Mouse (Mus musculus) MEL (cell line): Measurements from ENCODE around the gene Laptm4a. TPM values are rescaled to one million over a fixed set of nuclear protein-coding genes. Genes with fewer than 3 reads are reported as not detected.

ENCODE experiments used
- DNase-seq: peaks from one replicate; pipeline ENCODE4 v3.0.0; 2011; ENCODE audit warnings: low read depth, low spot score
- H3K27ac ChIP-seq: 2 replicates; pipeline ENCODE4 v1.5.1; 2012; ENCODE audit warnings: low read depth, mild to moderate bottlenecking, control low read depth, low read length, moderate library complexity; ENCODE audit not compliant: control insufficient read depth
- H3K27me3 ChIP-seq, 2 experiments: fragments of 150-350 bp in 1 of 2; sonication (generic) in 1 of 2; 2 replicates each; pipeline ENCODE4 v1.6.1; 2012; ENCODE audit warnings: low read length in 2 of 2, mild to moderate bottlenecking in 2 of 2, improper control_type of control experiment in 1 of 2, moderate library complexity in 1 of 2; ENCODE audit not compliant: insufficient read depth in 2 of 2, control insufficient read depth in 1 of 2
- H3K36me3 ChIP-seq, 2 experiments: 2 replicates each; pipeline ENCODE4 v1.6.1; 2012 to 2014; ENCODE audit warnings: low read length in 2 of 2, improper control_type of control experiment in 1 of 2, inconsistent platforms in 1 of 2, mild to moderate bottlenecking in 1 of 2; ENCODE audit not compliant: insufficient read depth in 2 of 2, control insufficient read depth in 1 of 2
- H3K4me1 ChIP-seq, 2 experiments: fragments of 150-350 bp in 1 of 2; sonication (generic) in 1 of 2; 2 replicates each; pipeline ENCODE4 v1.6.1; 2012; ENCODE audit warnings: low read length in 2 of 2, improper control_type of control experiment in 1 of 2, mild to moderate bottlenecking in 1 of 2; ENCODE audit not compliant: insufficient read depth in 2 of 2, control insufficient read depth in 1 of 2
- H3K4me3 ChIP-seq, 2 experiments: fragments of 150-350 bp in 1 of 2; sonication (generic) in 1 of 2; 2 replicates each; pipeline ENCODE4 v1.5.1; 2012; ENCODE audit warnings: low read depth in 2 of 2, low read length in 2 of 2, mild to moderate bottlenecking in 2 of 2, moderate library complexity in 2 of 2, control low read depth in 1 of 2, improper control_type of control experiment in 1 of 2; ENCODE audit not compliant: control insufficient read depth in 1 of 2, insufficient read depth in 1 of 2
- H3K79me2 ChIP-seq: 2 replicates; pipeline ENCODE4 v1.6.1; 2012; ENCODE audit warnings: mild to moderate bottlenecking, low read length, moderate library complexity; ENCODE audit not compliant: control insufficient read depth, poor library complexity, insufficient read depth
- H3K9ac ChIP-seq: 2 replicates; pipeline ENCODE4 v1.6.1; 2012; ENCODE audit warnings: low read depth, mild to moderate bottlenecking, control low read depth, low read length, moderate library complexity; ENCODE audit not compliant: control insufficient read depth, poor library complexity, severe bottlenecking
- H3K9me3 ChIP-seq: fragments of 150-350 bp; sonication (generic); replicated peaks from 2 replicates; pipeline ENCODE4 v1.6.1; 2012; ENCODE audit warnings: mild to moderate bottlenecking, low read length, improper control_type of control experiment, moderate library complexity; ENCODE audit not compliant: insufficient read depth
- BHLHE40 ChIP-seq: IDR thresholded peaks from 2 replicates; pipeline ENCODE4 v1.6.1; 2012; ENCODE audit warnings: low read depth, mild to moderate bottlenecking, inconsistent platforms, low read length, improper control_type of control experiment, borderline replicate concordance
- CHD1 ChIP-seq: IDR thresholded peaks from 2 replicates; pipeline ENCODE4 v1.6.1; 2012; ENCODE audit warnings: low read depth, mild to moderate bottlenecking, inconsistent platforms, low read length, improper control_type of control experiment
- CHD2 ChIP-seq: IDR thresholded peaks from 2 replicates; pipeline ENCODE4 v1.6.1; 2011; ENCODE audit warnings: low read length, improper control_type of control experiment
- E2F4 ChIP-seq: IDR thresholded peaks from 2 replicates; pipeline ENCODE4 v1.6.1; 2011; ENCODE audit warnings: low read depth, low read length, improper control_type of control experiment, borderline replicate concordance
- GATA1 ChIP-seq: IDR thresholded peaks from 2 replicates; pipeline ENCODE4 v1.6.1; 2011; ENCODE audit warnings: low read depth, low read length, improper control_type of control experiment
- HCFC1 ChIP-seq: IDR thresholded peaks from 2 replicates; pipeline ENCODE4 v1.6.1; 2012; ENCODE audit warnings: low read depth, mild to moderate bottlenecking, inconsistent platforms, low read length, improper control_type of control experiment, moderate library complexity
- JUND ChIP-seq: IDR thresholded peaks from 2 replicates; pipeline ENCODE4 v1.6.1; 2011; ENCODE audit warnings: low read depth, mild to moderate bottlenecking, improper control_type of control experiment, low read length
- KAT2A ChIP-seq: conservative IDR thresholded peaks from 2 replicates; pipeline ENCODE4 v1.6.1; 2012; ENCODE audit warnings: low read depth, low read length, improper control_type of control experiment, inconsistent platforms
- MAX ChIP-seq: IDR thresholded peaks from 2 replicates; pipeline ENCODE4 v1.6.1; 2011; ENCODE audit warnings: low read length, improper control_type of control experiment
- MAZ ChIP-seq: IDR thresholded peaks from 2 replicates; pipeline ENCODE4 v1.6.1; 2012; ENCODE audit warnings: low read depth, mild to moderate bottlenecking, inconsistent platforms, low read length, improper control_type of control experiment
- MEF2A ChIP-seq: IDR thresholded peaks from 2 replicates; pipeline ENCODE4 v1.6.1; 2014; ENCODE audit warnings: low read depth, mild to moderate bottlenecking, inconsistent platforms, low read length, improper control_type of control experiment; ENCODE audit not compliant: poor library complexity, insufficient replicate concordance, severe bottlenecking; ENCODE audit errors: extremely low read depth
- MXI1 ChIP-seq: IDR thresholded peaks from 2 replicates; pipeline ENCODE4 v1.6.1; 2011; ENCODE audit warnings: mild to moderate bottlenecking, low read depth, low read length, improper control_type of control experiment
- MYB ChIP-seq: IDR thresholded peaks from 2 replicates; pipeline ENCODE4 v1.6.1; 2011; ENCODE audit warnings: mild to moderate bottlenecking, low read depth, low read length, improper control_type of control experiment
- NELFE ChIP-seq: IDR thresholded peaks from 2 replicates; pipeline ENCODE4 v1.6.1; 2011; ENCODE audit warnings: low read depth, low read length, improper control_type of control experiment
- NRF1 ChIP-seq: IDR thresholded peaks from 2 replicates; pipeline ENCODE4 v1.6.1; 2014; ENCODE audit warnings: low read depth, mild to moderate bottlenecking, inconsistent platforms, low read length, improper control_type of control experiment, moderate library complexity; ENCODE audit not compliant: poor library complexity, insufficient read depth, severe bottlenecking
- RCOR1 ChIP-seq: IDR thresholded peaks from 2 replicates; pipeline ENCODE4 v1.6.1; 2012; ENCODE audit warnings: low read depth, mild to moderate bottlenecking, inconsistent platforms, low read length, improper control_type of control experiment
- SMC3 ChIP-seq: IDR thresholded peaks from 2 replicates; pipeline ENCODE4 v1.6.1; 2011; ENCODE audit warnings: low read depth, low read length, improper control_type of control experiment
- USF1 ChIP-seq: IDR thresholded peaks from 2 replicates; pipeline ENCODE4 v1.6.1; 2014; ENCODE audit warnings: low read depth, mild to moderate bottlenecking, inconsistent platforms, low read length, improper control_type of control experiment, moderate library complexity
- USF2 ChIP-seq, 2 experiments: IDR thresholded peaks; 2 replicates each; pipeline ENCODE4 v1.6.1; 2011 to 2012; ENCODE audit warnings: improper control_type of control experiment in 2 of 2, low read length in 2 of 2, borderline replicate concordance in 1 of 2, inconsistent platforms in 1 of 2, low read depth in 1 of 2, mild to moderate bottlenecking in 1 of 2; ENCODE audit not compliant: insufficient read depth in 1 of 2
- ZC3H11A ChIP-seq: IDR thresholded peaks from 2 replicates; pipeline ENCODE4 v1.6.1; 2012; ENCODE audit warnings: low read depth, mild to moderate bottlenecking, inconsistent platforms, low read length, improper control_type of control experiment
- ZMIZ1 ChIP-seq: IDR thresholded peaks from 2 replicates; pipeline ENCODE4 v1.6.1; 2012; ENCODE audit warnings: low read depth, mild to moderate bottlenecking, inconsistent platforms, low read length, improper control_type of control experiment, moderate library complexity
- polyA plus RNA-seq, 2 experiments: library from polyadenylated mRNA; stranded (reverse) in 1 of 2; unstranded in 1 of 2; fragments of >175 nt in 1 of 2; fragments of >200 nt in 1 of 2; gene quantifications; 2 replicates each; pipeline versions ENCODE4 v1.2.1 to v1.2.4; 2012; ENCODE audit warnings: low replicate concordance in 2 of 2, low read depth in 1 of 2; ENCODE audit not compliant: insufficient read length in 2 of 2, insufficient read depth in 1 of 2, missing spikeins in 1 of 2
- total RNA-seq: library from RNA; depleted of rRNA; stranded (reverse); fragments of 300-350 nt; gene quantifications from 2 replicates; pipeline ENCODE4 v1.2.3, GENCODE M21; 2012

Gene Laptm4a
- total and polyA plus RNA-seq, 3 experiments: 49.0 to 49.7 TPM; not detected in 1

GRCm38 (mm10) chr12:8922369-8923124 lies 1.1 kb downstream of the Laptm4a start:
- H3K9me3 ChIP-seq: no peaks in the 10 kb centered on the region
- peak overlapping the region; percentile 97 for H3K27ac ChIP-seq
- DNase-seq: no peak
- peaks cover 0 to 11% of the 10 kb centered on the region in 2 experiments; a peak in 3 of 4 replicates for H3K4me1 ChIP-seq
- peaks cover 4 to 34% of the 10 kb centered on the region in 2 experiments for H3K36me3 ChIP-seq
- H3K27me3 ChIP-seq: no peaks in the 10 kb centered on the region
- H3K4me3 ChIP-seq: peak overlapping the region; percentile 91 to 98
- peaks cover 45% of the 10 kb centered on the region for H3K79me2 ChIP-seq
- peak overlapping the region; percentile 97 for H3K9ac ChIP-seq
- no peak; the same call in 1 of the 2 replicates for TF ChIP-seq MAZ
- TF ChIP-seq SMC3: no peak
- no peak for TF ChIP-seq USF2 (IDR thresholded peaks at IDR 0.05; ENCODE audit: borderline replicate concordance in 1 of 2, insufficient read depth in 1 of 2, low read depth in 1 of 2, low read length in 2 of 2)
- TF ChIP-seq MAX: 0 out of 2 replicates have a peak, but pooled peaks have one; percentile 57
- TF ChIP-seq CHD2: no peak
- no peak for TF ChIP-seq RCOR1
- no peak; the same call in 1 of the 2 replicates for TF ChIP-seq BHLHE40
- TF ChIP-seq CHD1: peak; percentile 29; the same call in 1 of the 2 replicates
- TF ChIP-seq GATA1: no peak
- TF ChIP-seq USF1: no peak; the same call in 1 of the 2 replicates
- no peak for TF ChIP-seq JUND
- TF ChIP-seq KAT2A: no peak
- TF ChIP-seq NRF1: no peak
- TF ChIP-seq ZMIZ1: 0 out of 2 replicates have a peak, but pooled peaks have one; percentile 11
- peak; percentile 86 for TF ChIP-seq MXI1
- no peak for TF ChIP-seq ZC3H11A
- TF ChIP-seq NELFE: peak; percentile 31; the same call in 1 of the 2 replicates
- peak; percentile 54; the same call in 1 of the 2 replicates for TF ChIP-seq HCFC1
- no peak for TF ChIP-seq MYB
- no peak for TF ChIP-seq MEF2A
- no peak for TF ChIP-seq E2F4
